Mouse (Mus musculus) small intestine, adult 10 weeks (tissue): ENCODE data around the gene Fam83e. TPM values are rescaled to one million over a fixed set of nuclear protein-coding genes. Genes with fewer than 3 reads are reported as not detected.

Source experiments
- polyA plus RNA-seq: library from polyadenylated mRNA; stranded (reverse); fragments of 350-450 nt; fragmentation: Illumina TruSeq; extraction: RNeasy Lipid Tissue Mini Kit (QIAGEN cat#74804); gene quantifications from one replicate; pipeline ENCODE4 v1.2.3, GENCODE M21; 2014; ENCODE audit warnings: low replicate concordance

The Fam83e gene
- 3.8 TPM for polyA plus RNA-seq

DNA sequence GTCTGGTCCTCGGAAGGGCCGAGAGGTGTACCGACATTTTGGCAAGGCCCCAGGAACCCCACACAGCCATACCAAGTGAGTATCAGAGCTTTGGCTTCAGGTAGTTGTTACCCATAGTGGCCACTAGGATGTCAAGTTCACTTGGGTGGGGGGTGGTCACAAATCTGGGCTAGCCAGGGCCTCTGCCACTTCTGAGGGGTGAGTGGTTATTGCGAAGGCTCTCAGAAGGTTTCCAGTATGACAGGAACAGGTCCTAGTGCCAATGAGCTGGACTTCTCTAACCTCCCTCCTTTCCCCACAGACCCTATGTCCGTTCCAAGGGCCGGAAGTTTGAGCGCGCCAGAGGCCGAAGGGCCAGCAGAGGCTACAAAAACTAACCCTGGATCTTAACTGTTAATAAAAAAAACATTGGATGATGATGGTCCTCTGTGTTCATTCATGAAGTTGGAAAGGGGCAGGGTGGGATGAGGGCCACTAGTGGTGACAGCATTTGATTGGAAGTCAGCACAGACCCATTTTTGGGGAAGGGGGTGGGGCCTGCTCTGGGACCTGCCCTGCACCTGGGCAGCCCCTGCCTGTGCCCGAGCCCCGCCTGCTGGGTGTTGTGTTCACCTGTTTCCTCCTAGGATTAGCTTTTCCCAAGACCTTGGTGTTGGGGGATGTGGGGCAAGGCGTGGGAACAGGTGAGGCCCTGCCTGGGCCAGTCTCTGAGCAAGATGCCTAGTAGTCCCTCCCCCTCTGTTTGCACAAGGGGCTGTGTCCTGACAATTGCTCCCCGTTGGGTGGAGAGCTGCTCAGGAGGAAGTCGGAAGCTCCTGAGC, at the start of gene Fam83e:
Gene Fam83e, plus strand, starts transcription at position 800 of the 821 bp plus-strand sequence.

DNA sequence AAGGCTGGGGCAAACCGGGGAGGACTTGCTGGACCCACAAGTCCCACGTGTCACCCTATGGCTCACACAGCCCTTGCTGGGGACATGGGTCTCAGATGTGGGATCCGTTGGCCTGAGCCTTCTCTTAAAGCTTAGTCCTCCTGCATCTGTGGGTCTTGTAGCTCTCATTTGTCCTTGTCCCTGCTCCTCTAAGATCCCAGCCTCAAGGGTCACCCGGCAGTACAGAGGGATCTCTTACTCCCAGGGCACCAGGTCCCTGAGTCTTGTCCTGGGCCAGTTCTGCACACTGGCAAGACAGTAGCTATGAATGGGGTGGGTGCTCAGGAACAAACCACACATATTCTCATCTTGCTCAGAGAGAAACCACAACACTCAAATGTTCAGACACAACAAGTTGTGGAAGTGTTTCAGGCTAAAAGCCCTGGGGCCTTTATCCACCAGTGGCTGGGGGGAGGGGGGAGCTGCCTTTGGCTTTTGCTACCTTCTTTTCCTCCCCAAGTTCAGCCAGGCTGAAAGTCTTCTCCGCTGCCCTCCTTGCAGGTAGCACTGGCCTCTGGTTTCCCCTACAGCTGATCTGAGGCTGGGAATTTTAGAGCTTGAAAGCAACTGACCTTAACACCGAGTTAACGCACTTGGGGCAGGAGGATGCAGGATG, 37.5 kb upstream of the Fam83e start, which contains the start of gene Ntn5:
Gene Ntn5, plus strand, starts transcription at position 627 of the 655 bp plus-strand sequence.

DNA sequence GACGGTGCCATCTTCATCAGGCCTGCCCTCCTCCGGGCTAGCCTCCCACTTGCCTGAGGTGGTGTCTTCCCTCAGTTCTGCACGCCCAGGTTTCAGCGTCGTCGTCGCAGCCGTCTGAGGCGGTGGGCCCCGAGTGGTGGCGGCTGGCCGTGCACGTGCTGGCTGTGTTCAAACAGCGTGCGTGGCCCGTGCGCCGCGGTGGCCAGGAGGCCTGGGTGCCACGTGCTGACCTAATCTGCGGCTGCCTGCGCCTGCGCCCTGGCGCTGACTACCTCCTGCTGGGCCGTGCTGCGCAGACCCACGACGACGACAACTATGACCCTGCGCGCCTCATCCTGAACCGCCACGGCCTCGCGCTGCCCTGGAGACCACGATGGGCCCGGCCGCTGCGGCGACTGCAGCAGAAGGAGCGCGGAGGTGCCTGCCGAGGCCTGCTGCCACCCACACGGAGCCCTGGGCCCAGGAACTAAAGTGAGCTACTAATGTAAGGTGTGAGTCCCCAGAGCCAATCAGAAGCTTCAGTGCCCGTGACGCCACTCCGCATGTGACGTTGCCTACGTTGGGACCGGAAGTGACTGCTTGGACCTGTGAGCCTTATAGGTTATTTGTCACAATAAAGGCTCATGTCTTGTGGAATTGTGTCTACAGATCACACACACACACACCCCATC, 27.0 kb upstream of the Fam83e start, which contains the start of gene Sec1:
Gene Sec1, minus strand, starts transcription at position 482 of the 671 bp plus-strand sequence.

GRCm38 (mm10) chr7:45699523-45700141, 21.4 kb upstream of the Fam83e start, which contains the start of gene Car11:
Gene Car11, plus strand, starts transcription at chr7:45699843.

DNA sequence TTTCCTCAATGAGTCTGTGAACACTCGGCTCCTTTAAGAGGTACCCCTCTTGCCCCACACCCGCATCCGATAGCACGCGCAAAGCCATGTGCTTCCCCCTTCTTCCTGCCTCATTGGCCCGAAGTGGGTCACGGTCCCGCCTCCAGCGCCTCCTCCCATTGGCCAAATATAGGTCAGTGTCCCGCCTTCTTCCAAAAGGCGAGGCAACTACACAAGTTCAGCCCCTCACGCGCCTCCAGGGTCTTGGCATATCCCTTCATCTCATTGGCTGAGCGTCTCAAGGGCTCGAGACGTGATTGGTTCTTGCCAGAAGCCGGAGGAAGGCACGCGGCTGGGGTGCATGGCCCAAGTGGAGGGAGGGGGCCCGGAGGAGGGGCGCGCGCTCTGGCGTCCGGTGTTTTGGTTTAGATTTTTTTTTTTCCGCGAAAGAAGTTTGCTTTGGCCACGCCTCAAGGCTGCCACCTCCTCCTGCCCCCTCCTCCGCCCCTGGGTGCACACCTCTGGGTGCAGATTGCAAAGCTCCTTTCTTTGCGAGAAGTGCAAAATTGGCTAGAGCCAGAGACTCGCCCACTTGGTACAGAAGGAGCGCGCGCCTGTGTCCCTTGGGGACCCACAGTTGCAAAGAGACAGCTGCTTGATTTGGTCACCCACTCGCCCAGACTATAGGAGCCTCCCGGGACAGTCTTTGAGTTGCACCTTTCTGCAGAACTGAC, 16.1 kb upstream of the Fam83e start, which contains the start of gene Dbp:
Gene Dbp, plus strand, starts transcription at position 359 of the 713 bp plus-strand sequence.

DNA sequence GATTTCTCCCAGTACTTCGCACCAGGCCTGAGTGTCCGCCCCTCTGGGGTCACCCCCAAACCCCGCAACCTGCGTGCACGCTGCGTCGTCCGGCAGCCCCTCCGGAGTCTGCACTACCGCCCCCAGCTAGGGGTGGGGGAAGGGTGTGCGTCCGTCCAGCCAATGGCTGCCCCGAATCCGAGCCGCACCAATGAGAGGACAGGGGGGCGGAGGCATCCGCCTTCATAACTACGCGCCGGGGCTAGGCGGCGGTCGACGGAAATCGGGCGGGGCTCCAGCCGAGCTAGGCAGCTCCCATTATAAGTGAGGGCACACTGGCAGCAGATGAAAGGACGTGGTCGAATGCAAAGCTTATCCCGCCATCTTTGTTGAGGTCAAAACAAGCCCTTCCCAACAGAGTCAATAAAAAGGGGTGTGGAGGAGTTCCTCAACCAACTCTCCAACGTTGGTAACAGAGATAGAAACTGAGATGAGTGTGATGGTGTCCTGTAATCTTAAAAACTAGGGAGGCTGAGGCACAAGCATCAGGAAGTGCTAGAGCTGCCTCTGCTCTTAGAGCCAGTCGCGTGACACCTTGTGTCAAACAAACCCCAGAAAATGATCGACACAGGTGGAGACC, 5.8 kb upstream of the Fam83e start, which contains the start of gene Rpl18:
Gene Rpl18, plus strand, starts transcription at position 368 of the 619 bp plus-strand sequence.

DNA sequence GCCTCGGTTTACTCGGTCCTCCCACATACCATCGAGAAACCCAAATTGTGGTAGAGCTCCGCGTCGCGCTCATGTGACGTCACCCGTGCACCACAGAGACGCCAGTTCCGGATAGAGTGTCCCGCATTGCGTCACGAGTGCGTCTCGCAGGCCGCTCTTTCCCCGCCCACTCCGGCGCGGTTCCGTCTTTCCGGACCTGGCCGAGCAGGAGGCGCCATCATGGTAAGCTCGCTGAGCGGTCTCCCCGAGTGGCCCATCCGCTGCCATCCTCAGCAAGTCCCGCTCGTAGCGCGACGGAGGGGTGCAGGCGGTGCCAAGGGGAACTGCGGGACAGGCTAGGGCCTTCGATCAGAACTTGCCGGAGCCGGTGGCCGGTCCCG, 3.1 kb upstream of the Fam83e start, which contains the start of gene Sphk2:
Gene Sphk2, minus strand, starts transcription at position 85 of the 380 bp plus-strand sequence.

DNA sequence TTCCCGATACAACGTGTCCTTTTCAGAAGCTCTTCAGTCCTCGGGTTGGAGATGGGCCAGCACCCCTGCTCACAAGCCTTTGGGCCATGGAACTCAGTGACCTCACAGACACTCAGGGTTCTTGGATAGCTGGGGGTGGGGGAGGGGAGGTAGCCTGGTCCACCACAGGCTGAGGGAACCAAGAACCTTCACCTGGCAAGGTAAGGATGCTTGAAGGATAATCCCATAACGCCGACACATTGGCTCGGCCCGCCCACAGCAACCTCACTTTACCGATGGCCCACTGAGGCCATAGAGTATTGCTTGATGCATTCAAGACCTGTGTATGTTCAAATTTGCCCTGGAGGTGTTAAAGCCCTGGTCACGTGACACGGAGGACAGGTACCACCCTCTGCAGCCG, 4.7 kb downstream of the Fam83e start, which contains the start of gene Spaca4:
Gene Spaca4, minus strand, starts transcription at position 101 of the 400 bp plus-strand sequence.

Other genes with a start within 250 kb of the Fam83e start
- not detected for gene Tulp2, start 239.3 kb upstream of the Fam83e start, polyA plus RNA-seq
- gene Gm45808, start 234.4 kb upstream of the Fam83e start, polyA plus RNA-seq: not detected
- 1.6 TPM for gene Dhdh, start 232.4 kb upstream of the Fam83e start, polyA plus RNA-seq
- gene Nucb1, start 210.8 kb upstream of the Fam83e start, polyA plus RNA-seq: 48.1 TPM
- 0.59 TPM for gene Ppp1r15a, start 194.9 kb upstream of the Fam83e start, polyA plus RNA-seq
- gene Plekha4, start 194.9 kb upstream of the Fam83e start, polyA plus RNA-seq: not detected
- gene Hsd17b14, start 166.3 kb upstream of the Fam83e start, polyA plus RNA-seq: not detected
- gene Bcat2, start 151.1 kb upstream of the Fam83e start, polyA plus RNA-seq: 0.93 TPM
- gene Fgf21, start 105.7 kb upstream of the Fam83e start, polyA plus RNA-seq: not detected
- not detected for gene Fut1, start 103.9 kb upstream of the Fam83e start, polyA plus RNA-seq
- gene Izumo1, start 99.4 kb upstream of the Fam83e start, polyA plus RNA-seq: not detected
- gene Rasip1, start 93.7 kb upstream of the Fam83e start, polyA plus RNA-seq: not detected
- not detected for gene Mamstr, start 81.2 kb upstream of the Fam83e start, polyA plus RNA-seq
- gene Fut2, start 54.8 kb upstream of the Fam83e start, polyA plus RNA-seq: 0.22 TPM
- not detected for gene Ntn5, start 37.2 kb upstream of the Fam83e start, polyA plus RNA-seq
- not detected for gene Sec1, start 26.8 kb upstream of the Fam83e start, polyA plus RNA-seq
- not detected for gene Car11, start 21.4 kb upstream of the Fam83e start, polyA plus RNA-seq
- 3.8 TPM for gene Dbp, start 16.1 kb upstream of the Fam83e start, polyA plus RNA-seq
- 1.6 TPM for gene Rpl18, start 5.8 kb upstream of the Fam83e start, polyA plus RNA-seq
- 1.3 TPM for gene Sphk2, start 3.2 kb upstream of the Fam83e start, polyA plus RNA-seq
- not detected for gene Spaca4, start 4.6 kb downstream of the Fam83e start, polyA plus RNA-seq
- not detected for gene Lmtk3, start 62.5 kb downstream of the Fam83e start, polyA plus RNA-seq
- gene Sult2b1, start 63.5 kb downstream of the Fam83e start, polyA plus RNA-seq: 5.5 TPM
- gene Cyth2, start 93.4 kb downstream of the Fam83e start, polyA plus RNA-seq: 10.0 TPM
- gene Kcnj14, start 103.6 kb downstream of the Fam83e start, polyA plus RNA-seq: not detected
- gene Grwd1, start 109.7 kb downstream of the Fam83e start, polyA plus RNA-seq: not detected
- gene Kdelr1, start 151.6 kb downstream of the Fam83e start, polyA plus RNA-seq: 87.2 TPM
- not detected for gene Grin2d, start 157.2 kb downstream of the Fam83e start, polyA plus RNA-seq
- gene Syngr4, start 175.5 kb downstream of the Fam83e start, polyA plus RNA-seq: not detected
- 0.22 TPM for gene Tmem143, start 175.7 kb downstream of the Fam83e start, polyA plus RNA-seq
- not detected for gene Emp3, start 200.2 kb downstream of the Fam83e start, polyA plus RNA-seq
- gene Ccdc114, start 202.9 kb downstream of the Fam83e start, polyA plus RNA-seq: 2.7 TPM